Mouse (Mus musculus): ENCODE measurements around the gene Dcaf12. TPM values are rescaled to one million over a fixed set of nuclear protein-coding genes. Genes with fewer than 3 reads are reported as not detected.

Gene Dcaf12
- total and polyA plus RNA-seq, 3 experiments: 26.5 to 57.9 (median 31.5) TPM

DNA sequence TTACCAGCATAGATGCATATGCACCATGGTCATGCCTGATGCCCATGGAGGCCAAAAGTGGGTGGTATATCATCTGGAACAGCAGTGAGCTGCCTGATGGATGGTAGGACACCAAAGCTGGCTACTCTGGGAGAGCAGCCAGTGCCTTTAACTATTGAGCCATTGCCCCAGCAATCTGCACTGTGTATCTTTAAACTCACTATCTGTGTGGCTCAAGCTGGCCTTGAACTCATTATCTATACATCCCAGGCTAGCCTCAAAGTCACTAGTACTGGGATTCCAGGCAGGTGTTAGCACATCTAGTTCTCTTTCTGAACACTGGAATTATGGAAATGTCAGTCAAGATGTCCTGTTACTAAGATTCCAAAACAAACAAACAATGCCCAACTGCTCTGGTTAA, 21.9 kb upstream of the Dcaf12 start:
- no peak overlapping the region for H3K9ac ChIP-seq (ENCODE audit: low read depth, low read length)
- no peaks in the 10 kb centered on the region for H3K79me2 ChIP-seq (replicated peaks; ENCODE audit: control insufficient read depth, insufficient read depth, low read length)
- H3K4me3 ChIP-seq: no peak overlapping the region
- intact Hi-C loops (cut with DNase I): no loop called here
- no peaks in the 10 kb centered on the region for H3K27me3 ChIP-seq (ENCODE audit: control insufficient read depth, insufficient read depth, low read length)
- no peak for TF ChIP-seq EP300 (IDR thresholded peaks at IDR 0.05; ENCODE audit: insufficient read depth, low read depth, low read length)
- TF ChIP-seq CTCF (IDR thresholded peaks at IDR 0.05): no peak
- TF ChIP-seq POLR2A (IDR thresholded peaks at IDR 0.05; ENCODE audit: insufficient read depth, low read depth, low read length): no peak
- DNase-seq: no peak
- no peaks in the 10 kb centered on the region for H3K4me1 ChIP-seq (ENCODE audit: control insufficient read depth, insufficient read depth, low read length)
- H3K36me3 ChIP-seq (ENCODE audit: control insufficient read depth, insufficient read depth, low read length): no peaks in the 10 kb centered on the region
- H3K27ac ChIP-seq: no peak overlapping the region

DNA sequence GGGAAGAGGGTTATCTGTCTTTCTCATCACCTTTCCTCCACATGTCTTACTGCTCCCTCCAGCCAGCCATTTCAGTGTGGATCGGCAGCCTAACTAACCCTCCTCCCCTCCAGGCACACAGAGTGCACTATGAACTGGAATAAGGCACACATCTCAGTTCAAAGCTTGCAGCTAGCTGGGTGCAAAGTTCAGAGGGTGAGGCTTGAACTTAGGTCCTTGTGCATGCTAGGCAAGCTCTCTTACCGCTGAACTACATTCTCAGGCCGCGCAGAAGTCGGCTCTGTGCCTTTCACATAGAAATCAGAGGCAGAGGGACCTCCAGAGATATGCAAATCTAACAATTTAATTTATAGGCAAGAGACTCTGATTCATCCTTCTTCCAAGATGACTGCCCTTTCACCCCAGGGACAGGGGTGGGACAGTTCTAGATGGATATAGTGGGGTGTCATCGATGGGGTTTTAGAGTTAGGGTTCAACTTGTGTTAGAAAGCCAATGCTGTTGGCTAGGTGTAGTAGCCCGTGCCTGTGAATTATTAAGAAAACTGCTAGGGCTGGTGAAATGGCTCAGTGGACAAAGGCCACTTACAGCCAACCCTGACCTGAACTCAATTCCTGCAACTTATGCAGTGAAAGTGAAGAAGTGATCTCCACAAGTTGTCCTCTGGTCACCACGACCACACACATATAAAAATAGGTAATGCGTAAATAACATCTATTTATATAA, 17.2 kb upstream of the Dcaf12 start:
- intact Hi-C loops (cut with DNase I): no loop called here
- Histone ChIP-seq H3K4me3 (no peak overlapping the region), H3K9ac (ENCODE audit: low read depth, low read length) (no peak overlapping the region), H3K27ac (no peak overlapping the region), H3K79me2 (replicated peaks; ENCODE audit: control insufficient read depth, insufficient read depth, low read length) (no peaks in the 10 kb centered on the region), H3K4me1 (ENCODE audit: control insufficient read depth, insufficient read depth, low read length) (no peaks in the 10 kb centered on the region), H3K36me3 (ENCODE audit: control insufficient read depth, insufficient read depth, low read length) (no peaks in the 10 kb centered on the region), H3K27me3 (ENCODE audit: control insufficient read depth, insufficient read depth, low read length) (no peaks in the 10 kb centered on the region)
- no peak for DNase-seq
- WGBS: 87% methylated on average over 9 of the region's 9 CpGs
- TF ChIP-seq POLR2A (IDR thresholded peaks at IDR 0.05; ENCODE audit: insufficient read depth, low read depth, low read length) (no peak), CTCF (IDR thresholded peaks at IDR 0.05) (no peak), EP300 (IDR thresholded peaks at IDR 0.05; ENCODE audit: insufficient read depth, low read depth, low read length) (no peak)

DNA sequence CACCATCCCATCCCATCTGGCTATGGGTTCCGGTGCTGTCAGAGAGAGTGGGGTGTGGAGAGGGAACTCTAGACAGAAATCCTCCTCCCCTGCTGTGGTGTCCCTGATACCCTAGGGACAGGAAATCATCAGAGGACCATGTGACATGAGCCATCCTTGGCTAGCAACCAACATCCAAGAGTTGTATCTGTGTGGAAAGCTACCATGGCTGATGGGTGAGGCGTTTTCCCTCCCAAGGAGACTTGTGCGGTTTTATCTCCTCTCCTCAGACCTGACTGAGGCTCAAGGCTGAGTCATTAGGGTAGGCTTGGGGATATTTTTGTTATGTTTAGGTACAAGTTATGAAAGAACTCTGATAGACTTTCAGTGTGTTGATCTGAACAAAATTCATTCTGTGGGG, 16.4 kb upstream of the Dcaf12 start:
- WGBS: 41% methylated on average over 3 of the region's 3 CpGs

DNA sequence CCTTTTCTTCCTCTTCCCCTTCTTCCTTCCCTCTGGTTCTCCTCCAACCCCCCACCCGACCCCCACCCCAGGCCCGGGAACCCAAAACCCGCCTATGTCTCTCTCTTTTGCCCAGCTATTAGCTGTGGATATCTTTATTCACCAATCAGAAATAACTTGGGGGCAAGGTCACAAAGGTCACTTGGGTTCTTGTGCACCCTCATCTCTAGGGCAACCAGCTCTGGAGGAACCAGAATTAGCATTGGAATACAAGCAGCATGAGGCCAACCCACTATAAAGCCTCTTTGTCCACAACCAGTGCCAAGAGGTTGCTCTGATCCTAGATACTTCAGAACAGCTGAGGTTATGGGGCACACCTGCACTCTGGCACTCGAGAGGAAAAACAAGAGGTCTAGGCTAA, 14.8 kb upstream of the Dcaf12 start:
- TF ChIP-seq POLR2A (IDR thresholded peaks at IDR 0.05; ENCODE audit: insufficient read depth, low read depth, low read length) (no peak), CTCF (IDR thresholded peaks at IDR 0.05) (no peak), EP300 (IDR thresholded peaks at IDR 0.05; ENCODE audit: insufficient read depth, low read depth, low read length) (no peak)
- Histone ChIP-seq H3K27ac (no peak overlapping the region), H3K36me3 (ENCODE audit: control insufficient read depth, insufficient read depth, low read length) (no peaks in the 10 kb centered on the region), H3K27me3 (ENCODE audit: control insufficient read depth, insufficient read depth, low read length) (no peaks in the 10 kb centered on the region), H3K4me3 (no peak overlapping the region), H3K9ac (ENCODE audit: low read depth, low read length) (no peak overlapping the region), H3K79me2 (replicated peaks; ENCODE audit: control insufficient read depth, insufficient read depth, low read length) (no peaks in the 10 kb centered on the region), H3K4me1 (ENCODE audit: control insufficient read depth, insufficient read depth, low read length) (no peaks in the 10 kb centered on the region)
- intact Hi-C loops (cut with DNase I): no loop called here
- 75% methylated on average over 4 of the region's 4 CpGs for WGBS
- DNase-seq: no peak

More for the DNA sequence above, 16.4 kb upstream of the Dcaf12 start:
- H3K27me3 ChIP-seq (ENCODE audit: control insufficient read depth, insufficient read depth, low read length): no peaks in the 10 kb centered on the region
- intact Hi-C loops (cut with DNase I): no loop called here
- no peak overlapping the region for H3K27ac ChIP-seq
- DNase-seq: no peak
- H3K79me2 ChIP-seq (replicated peaks; ENCODE audit: control insufficient read depth, insufficient read depth, low read length): no peaks in the 10 kb centered on the region
- H3K36me3 ChIP-seq (ENCODE audit: control insufficient read depth, insufficient read depth, low read length): no peaks in the 10 kb centered on the region
- no peak overlapping the region for H3K9ac ChIP-seq (ENCODE audit: low read depth, low read length)
- no peaks in the 10 kb centered on the region for H3K4me1 ChIP-seq (ENCODE audit: control insufficient read depth, insufficient read depth, low read length)
- no peak overlapping the region for H3K4me3 ChIP-seq
- TF ChIP-seq CTCF (IDR thresholded peaks at IDR 0.05) (no peak), POLR2A (IDR thresholded peaks at IDR 0.05; ENCODE audit: insufficient read depth, low read depth, low read length) (no peak), EP300 (IDR thresholded peaks at IDR 0.05; ENCODE audit: insufficient read depth, low read depth, low read length) (no peak)

DNA sequence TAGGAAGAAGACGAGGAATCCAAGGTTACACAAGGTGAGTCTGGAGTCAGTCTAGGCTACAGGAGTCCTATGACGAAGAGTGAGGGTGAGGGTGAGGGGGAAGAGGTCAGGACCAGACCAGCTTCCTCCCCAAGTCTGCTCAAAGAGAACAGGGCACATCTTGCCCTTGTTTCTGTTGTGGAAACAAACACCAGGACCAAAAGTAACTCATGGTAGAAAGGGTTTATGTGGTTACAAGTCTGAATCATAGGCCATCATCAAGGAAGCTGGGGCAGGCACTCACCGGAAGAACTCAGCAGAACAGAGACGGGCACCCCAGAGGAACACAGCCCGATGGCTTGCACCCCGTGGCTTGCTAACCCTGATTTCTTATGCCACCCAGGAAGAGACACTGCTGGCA, 12.2 kb upstream of the Dcaf12 start:
- 87% methylated on average over 6 of the region's 6 CpGs for WGBS
- TF ChIP-seq POLR2A (IDR thresholded peaks at IDR 0.05; ENCODE audit: insufficient read depth, low read depth, low read length): no peak
- no peak for TF ChIP-seq EP300 (IDR thresholded peaks at IDR 0.05; ENCODE audit: insufficient read depth, low read depth, low read length)
- no peak for TF ChIP-seq CTCF (IDR thresholded peaks at IDR 0.05)
- H3K4me1 ChIP-seq (ENCODE audit: control insufficient read depth, insufficient read depth, low read length): no peaks in the 10 kb centered on the region
- H3K4me3 ChIP-seq: no peak overlapping the region
- H3K27ac ChIP-seq: no peak overlapping the region
- H3K27me3 ChIP-seq (ENCODE audit: control insufficient read depth, insufficient read depth, low read length): no peaks in the 10 kb centered on the region
- no peaks in the 10 kb centered on the region for H3K36me3 ChIP-seq (ENCODE audit: control insufficient read depth, insufficient read depth, low read length)
- no peak overlapping the region for H3K9ac ChIP-seq (ENCODE audit: low read depth, low read length)
- no peaks in the 10 kb centered on the region for H3K79me2 ChIP-seq (replicated peaks; ENCODE audit: control insufficient read depth, insufficient read depth, low read length)
- DNase-seq: no peak
- intact Hi-C loops (cut with DNase I): no loop called here

DNA sequence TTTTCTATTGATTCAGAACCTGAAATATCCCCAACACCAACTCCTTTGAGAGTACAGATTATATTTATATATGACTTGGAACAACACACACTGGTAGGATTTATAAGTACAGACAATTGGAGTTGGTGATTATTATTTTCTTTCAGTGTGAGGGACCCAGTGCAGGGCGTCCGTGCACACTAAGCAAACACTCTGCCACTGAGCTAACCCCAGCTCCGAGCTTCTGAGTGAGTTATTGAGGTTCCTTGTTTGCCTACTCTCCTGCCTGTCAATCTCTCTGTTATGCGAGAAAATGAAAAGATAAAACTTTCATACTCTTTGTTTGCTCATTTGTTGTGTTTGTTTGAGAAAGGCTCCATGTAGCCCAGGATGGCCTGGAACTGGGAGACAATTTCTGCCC, 6.3 kb upstream of the Dcaf12 start:
- no peaks in the 10 kb centered on the region for H3K4me1 ChIP-seq (ENCODE audit: control insufficient read depth, insufficient read depth, low read length)
- 82% methylated on average over 4 of the region's 4 CpGs for WGBS
- H3K27ac ChIP-seq: no peak overlapping the region
- TF ChIP-seq EP300 (IDR thresholded peaks at IDR 0.05; ENCODE audit: insufficient read depth, low read depth, low read length) (no peak), CTCF (IDR thresholded peaks at IDR 0.05) (no peak), POLR2A (IDR thresholded peaks at IDR 0.05; ENCODE audit: insufficient read depth, low read depth, low read length) (no peak)
- intact Hi-C loops (cut with DNase I): no loop called here
- no peak for DNase-seq
- no peak overlapping the region for H3K9ac ChIP-seq (ENCODE audit: low read depth, low read length)
- H3K4me3 ChIP-seq: no peak overlapping the region
- H3K36me3 ChIP-seq (ENCODE audit: control insufficient read depth, insufficient read depth, low read length): no peaks in the 10 kb centered on the region
- no peaks in the 10 kb centered on the region for H3K79me2 ChIP-seq (replicated peaks; ENCODE audit: control insufficient read depth, insufficient read depth, low read length)
- H3K27me3 ChIP-seq (ENCODE audit: control insufficient read depth, insufficient read depth, low read length): no peaks in the 10 kb centered on the region

Measured in heart, adult 2 months (tissue).